Mouse (Mus musculus) fat pad, adult 2 months (tissue): ENCODE results near the gene Mlst8.

Experiments
- DNase-seq: peaks from one replicate; pipeline ENCODE4 v3.0.0-alpha.2; 2011; ENCODE audit warnings: low read depth, low spot score; ENCODE audit errors: extremely low read depth

The Mlst8 gene

GRCm38 (mm10) chr17:24478663-24479380 lies at the start of gene Mlst8:
Mlst8 (minus strand) TSS chr17:24479078.
- no peak for DNase-seq

- no peak for DNase-seq
These were observed 49.7 kb upstream of the Mlst8 start for GRCm38 (mm10) chr17:24528560-24528918.

DNA sequence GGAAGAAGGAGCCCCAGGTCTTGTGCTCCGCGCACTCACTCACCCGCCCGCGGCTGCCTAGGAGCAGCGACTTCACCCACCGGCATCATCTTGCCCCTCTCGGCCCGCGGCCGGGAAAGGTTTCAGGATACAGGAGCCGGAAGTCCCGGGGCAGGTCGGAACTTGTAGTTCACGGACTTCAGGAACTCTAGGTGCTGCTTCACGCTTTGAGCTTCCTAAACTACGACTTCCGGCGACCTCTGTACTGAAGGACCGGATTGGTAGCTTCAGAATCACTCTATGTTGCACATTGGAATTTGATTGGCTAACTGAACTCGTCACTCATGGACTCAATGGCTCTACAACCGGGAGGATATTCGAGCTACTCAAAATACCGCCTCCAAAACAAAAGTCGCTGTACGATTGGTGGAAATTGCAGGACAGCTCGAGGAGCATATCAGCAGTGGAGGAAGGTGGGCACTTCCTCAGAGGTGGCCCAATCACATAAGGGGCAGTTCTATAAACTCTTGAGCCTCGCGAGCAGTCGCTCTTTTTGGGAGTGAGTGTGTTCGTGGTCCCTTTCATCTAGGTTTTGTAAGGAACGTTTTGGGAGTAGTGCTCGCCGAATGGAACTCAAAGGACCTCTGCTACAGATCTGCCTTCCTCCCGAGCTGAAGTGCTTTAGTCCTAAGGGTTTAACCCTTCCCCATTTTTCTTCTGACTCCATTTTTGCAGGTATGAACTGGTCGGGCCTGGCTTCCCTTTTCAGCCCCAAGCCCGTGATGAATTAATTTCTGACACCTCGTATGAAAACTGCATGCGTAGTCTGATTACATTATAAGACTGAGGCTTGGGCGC lies 49.1 kb upstream of the Mlst8 start, which contains the start of gene Traf7:
TSS of gene Traf7 (minus strand) at position 216 of the 837 bp plus-strand sequence.
- DNase-seq: peak; percentile 100

- no peak for DNase-seq
These were observed 48.4 kb upstream of the Mlst8 start for GRCm38 (mm10) chr17:24527315-24527714.

- DNase-seq: no peak
These were observed 45.9 kb upstream of the Mlst8 start for GRCm38 (mm10) chr17:24524734-24525133.

GRCm38 (mm10) chr17:24520450-24520849 lies 41.6 kb upstream of the Mlst8 start:
- no peak for DNase-seq

DNA sequence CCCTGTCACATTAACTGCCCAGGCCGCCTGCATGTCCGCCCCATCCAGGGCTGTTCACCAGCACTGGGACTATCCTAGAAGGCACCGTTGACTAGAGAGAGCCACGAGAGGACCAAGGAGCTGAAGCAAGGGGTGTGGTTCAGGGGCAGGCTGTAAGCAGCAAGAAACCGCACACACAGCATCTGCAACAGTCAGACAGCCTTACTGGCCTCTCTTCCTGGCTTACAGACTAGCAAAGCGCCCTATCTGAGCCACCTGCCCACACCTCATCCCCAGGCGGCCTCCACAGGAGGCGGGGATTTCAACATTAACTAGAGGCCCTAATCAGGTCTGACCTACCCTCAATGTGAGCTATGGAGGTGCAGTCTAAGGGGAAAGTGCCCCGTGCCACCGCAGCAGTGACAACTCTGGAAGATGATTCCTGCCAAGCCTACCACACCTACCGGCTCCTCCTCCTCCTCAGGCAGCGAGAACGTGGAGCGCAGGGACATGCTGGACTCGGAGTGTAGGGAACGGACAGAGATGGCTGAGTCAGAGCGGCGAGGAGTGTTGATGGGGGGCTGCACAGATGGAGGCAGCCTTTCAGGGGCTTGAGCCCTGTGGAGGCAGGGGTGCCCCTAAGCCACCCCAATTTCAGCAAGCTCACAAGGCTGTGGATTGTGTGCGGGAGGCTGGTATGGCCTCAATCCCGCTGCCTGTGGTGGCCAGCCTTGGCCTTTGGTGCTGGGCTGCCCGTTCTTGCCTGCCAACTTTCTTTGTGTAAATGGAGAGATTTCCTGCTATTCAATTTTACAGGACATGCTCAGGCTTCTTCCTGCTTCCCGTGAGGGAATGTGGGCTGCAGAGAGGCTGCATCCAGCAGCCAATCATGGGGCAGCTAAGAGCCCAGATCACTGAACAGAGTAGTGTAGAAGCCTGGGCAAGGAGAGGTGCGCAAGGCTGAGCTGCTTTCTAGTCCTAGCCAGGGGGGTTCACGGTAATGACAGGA lies 35.7 kb upstream of the Mlst8 start:
- no peak for DNase-seq

GRCm38 (mm10) chr17:24513609-24514008 lies 34.7 kb upstream of the Mlst8 start:
- DNase-seq: no peak

DNA sequence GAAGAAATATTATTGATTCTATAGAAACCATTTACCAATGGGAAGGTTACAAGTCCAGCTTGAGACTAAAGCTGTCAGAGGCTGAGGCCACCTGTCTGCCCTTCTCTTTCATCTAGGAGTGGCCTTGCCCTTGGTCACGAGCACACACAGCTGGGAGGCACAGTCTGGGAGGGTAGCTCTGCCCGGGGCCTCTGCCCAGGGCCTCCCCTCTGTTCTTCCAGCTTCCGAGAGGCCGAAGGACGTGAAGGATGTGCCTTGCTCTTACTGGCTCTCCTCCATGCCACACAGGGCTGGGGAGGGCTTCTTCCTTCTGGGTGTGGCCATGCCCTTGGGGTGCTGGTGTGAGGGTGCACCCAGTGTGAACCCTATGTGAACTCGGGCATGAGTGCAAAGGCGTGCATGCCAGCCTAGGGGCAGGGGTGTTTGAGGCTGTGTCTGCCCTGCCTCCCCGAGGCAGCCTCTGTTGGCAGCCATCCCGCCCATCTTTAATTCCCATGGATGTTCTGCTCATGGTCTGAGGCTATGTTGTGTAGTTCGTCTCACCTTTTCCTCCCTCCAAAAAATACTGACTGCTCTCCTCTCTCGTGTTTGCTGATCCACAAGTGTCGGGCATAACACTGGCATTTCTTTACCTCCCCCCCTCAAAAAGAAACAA lies 29.1 kb upstream of the Mlst8 start:
- no peak for DNase-seq

DNA sequence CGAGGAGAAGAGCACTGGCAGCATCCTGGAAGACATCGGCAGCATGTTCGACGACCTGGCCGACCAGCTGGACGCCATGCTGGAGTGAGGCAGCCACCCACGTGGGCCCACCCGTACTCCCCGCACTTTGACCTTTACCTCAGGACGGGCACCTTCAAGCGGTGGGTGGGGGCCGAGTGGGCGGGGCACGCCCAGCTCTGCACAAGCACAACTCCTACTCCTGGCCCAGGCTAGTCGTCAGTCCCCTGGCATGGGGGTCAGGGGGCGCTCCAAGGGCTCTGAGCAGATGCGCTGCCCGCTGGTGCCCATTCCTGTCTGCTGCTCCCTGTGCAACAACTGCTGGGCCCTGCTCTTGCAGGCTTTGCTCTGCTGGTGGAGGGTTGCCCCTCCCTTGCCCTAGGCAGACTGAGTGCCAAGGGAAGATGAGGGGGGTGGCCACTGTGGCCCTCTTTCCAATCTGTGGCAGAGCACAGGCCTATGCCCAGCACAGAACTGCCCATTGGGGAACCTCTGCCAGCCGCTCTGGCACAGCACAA lies 28.3 kb upstream of the Mlst8 start:
- DNase-seq: no peak

DNA sequence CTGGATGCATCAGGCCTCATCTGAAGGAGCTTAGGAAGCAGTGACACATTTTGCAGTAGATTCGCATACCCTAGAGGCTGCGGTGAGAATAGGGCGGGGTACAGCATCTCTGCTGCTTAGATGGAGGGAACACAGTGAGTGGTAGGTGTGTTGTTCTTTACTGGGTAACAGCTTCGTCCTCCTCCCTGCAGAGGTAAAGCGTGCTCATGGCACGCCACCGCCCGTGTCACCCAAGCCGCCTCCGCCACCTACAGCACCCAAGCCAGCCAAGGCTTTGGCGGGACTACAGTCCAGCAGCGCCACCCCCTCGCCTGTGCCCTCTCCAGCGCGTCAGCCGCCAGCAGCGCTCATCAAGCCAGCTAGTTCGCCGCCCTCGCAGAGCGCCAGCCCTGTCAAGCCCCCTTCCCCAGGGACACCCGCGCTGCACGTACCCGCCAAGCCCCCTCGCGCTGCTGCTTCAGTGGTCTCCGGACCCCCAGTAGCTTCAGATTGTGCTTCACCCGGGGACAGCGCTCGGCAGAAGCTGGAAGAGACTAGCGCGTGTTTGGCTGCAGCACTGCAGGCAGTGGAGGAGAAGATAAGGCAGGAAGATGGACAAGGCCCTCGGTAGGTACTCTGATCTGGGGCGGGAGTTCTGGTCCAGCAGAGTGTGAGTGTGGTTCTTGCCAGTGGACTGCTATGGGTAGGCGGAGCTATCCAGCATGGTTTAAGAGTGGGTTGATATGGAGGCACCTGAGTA lies 27.6 kb upstream of the Mlst8 start:
- no peak for DNase-seq

DNA sequence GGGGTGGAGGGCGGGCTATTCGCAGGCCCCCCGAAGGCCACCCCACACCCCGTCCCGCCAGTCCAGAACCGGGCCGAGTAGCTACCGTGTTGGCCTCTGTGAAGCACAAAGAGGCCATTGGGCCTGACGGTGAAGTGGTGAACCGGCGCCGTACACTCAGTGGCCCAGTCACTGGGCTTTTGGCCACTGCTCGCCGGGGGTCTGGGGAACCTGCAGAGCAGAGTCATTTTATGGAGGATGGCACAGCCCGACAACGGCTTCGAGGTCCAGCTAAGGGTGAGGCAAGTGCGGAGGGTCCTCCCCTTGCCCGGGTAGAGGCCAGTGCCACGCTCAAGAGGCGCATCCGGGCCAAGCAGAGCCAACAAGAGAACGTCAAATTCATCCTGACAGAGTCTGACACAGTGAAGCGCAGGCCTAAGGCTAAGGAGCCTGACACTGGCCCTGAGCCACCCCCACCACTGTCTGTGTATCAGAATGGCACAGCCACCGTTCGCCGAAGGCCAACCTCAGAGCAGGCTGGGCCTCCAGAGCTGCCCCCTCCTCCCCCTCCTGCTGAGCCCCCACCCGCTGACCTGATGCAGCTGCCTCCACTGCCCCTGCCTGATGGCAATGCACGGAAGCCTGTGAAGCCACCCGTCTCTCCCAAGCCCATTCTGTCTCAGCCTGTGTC lies 26.5 kb upstream of the Mlst8 start:
- DNase-seq: no peak

GRCm38 (mm10) chr17:24504085-24504484 lies 25.2 kb upstream of the Mlst8 start:
- DNase-seq: no peak

DNA sequence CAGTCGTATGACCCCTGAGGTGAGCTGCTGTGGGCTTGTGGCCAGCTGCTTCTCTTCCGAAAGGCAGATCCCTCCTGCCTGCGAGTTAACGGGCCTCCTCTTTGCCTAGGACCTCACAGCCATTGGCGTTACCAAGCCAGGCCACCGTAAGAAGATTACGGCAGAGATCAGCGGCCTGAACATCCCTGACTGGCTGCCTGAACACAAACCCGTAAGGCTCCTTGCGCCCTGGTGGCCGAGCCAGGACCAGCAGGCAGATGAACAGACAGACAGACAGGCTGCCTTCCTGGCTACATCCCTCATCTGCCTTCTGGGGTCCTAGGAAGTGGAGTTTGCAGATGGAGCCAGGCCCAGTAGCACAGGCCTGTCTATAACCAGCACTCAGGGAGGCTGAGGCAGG lies 23.3 kb upstream of the Mlst8 start:
- no peak for DNase-seq

- DNase-seq: no peak
These were observed 17.1 kb upstream of the Mlst8 start for GRCm38 (mm10) chr17:24496026-24496425.

GRCm38 (mm10) chr17:24495443-24495842 lies 16.6 kb upstream of the Mlst8 start:
- no peak for DNase-seq

GRCm38 (mm10) chr17:24494627-24495335 lies 15.9 kb upstream of the Mlst8 start:
- DNase-seq: no peak

GRCm38 (mm10) chr17:24490399-24490798 lies 11.5 kb upstream of the Mlst8 start:
- no peak for DNase-seq
